Mouse (Mus musculus) small intestine, adult 2 months (tissue): ENCODE results near the gene Amz1.

Experiments
- CTCF ChIP-seq: fragments of 200-500 bp; IDR thresholded peaks from 2 replicates; pipeline ENCODE4 v1.5.1; 2012; ENCODE audit warnings: low read depth, mild to moderate bottlenecking, control low read depth, inconsistent platforms, low read length, moderate library complexity, mixed read lengths; ENCODE audit not compliant: insufficient replicate concordance, insufficient read length; ENCODE audit errors: extremely low read depth
- POLR2A ChIP-seq: fragments of 200-500 bp; IDR thresholded peaks from 2 replicates; pipeline ENCODE4 v1.6.1; 2012; ENCODE audit warnings: low read depth, mild to moderate bottlenecking, control low read depth, inconsistent platforms, low read length, moderate library complexity

DNA sequence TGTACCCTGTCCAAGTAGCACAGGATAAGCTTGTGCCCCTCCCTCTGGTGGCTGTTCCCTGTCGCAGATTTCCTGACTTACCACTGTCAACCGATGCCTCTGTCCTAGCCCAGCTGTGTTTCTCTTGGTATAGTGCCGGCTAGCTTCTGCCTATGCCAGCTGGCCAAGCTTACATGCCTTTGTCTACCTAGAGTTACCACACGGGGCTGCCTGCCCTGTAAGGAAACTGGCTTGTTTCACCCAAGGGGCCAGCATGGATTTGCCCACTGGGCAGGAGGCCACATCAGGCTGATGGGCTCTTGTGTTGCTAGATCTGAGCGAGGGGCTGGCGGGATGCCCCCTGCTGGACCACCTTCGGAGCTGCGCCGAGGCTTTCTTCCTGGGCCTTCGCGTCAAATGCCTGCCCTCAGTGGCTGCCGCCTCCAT, 19.8 kb downstream of the Amz1 start:
- TF ChIP-seq CTCF (no peak), POLR2A (no peak)
